Mouse (Mus musculus) kidney, postnatal 25 days (tissue): Measurements from ENCODE around the gene Gkn1.

ENCODE experiments used
- DNase-seq, 2 experiments: peaks; one replicate each; pipeline ENCODE4 v3.0.0; 2021; ENCODE audit warnings: mixed read lengths in 2 of 2

The Gkn1 gene

GRCm38 (mm10) chr6:87323381-87323780, 27.4 kb downstream of the Gkn1 start:
- DNase-seq, result peak in 1 of 2 experiments; percentile 60

- DNase-seq, result no peak
Measured at GRCm38 (mm10) chr6:87318651-87319050, 32.1 kb downstream of the Gkn1 start.

GRCm38 (mm10) chr6:87316966-87317365, 33.8 kb downstream of the Gkn1 start:
- DNase-seq, result peak in 1 of 2 experiments; percentile 13

GRCm38 (mm10) chr6:87312761-87313160, 38.0 kb downstream of the Gkn1 start:
- no peak for DNase-seq

- no peak for DNase-seq
Measured at GRCm38 (mm10) chr6:87304486-87304885, 46.3 kb downstream of the Gkn1 start.

GRCm38 (mm10) chr6:87302746-87303145, 48.0 kb downstream of the Gkn1 start:
- DNase-seq, result no peak

GRCm38 (mm10) chr6:87301991-87302390, 48.8 kb downstream of the Gkn1 start:
- no peak for DNase-seq
